Mouse (Mus musculus) heart, embryonic 12.5 days (tissue): ENCODE results near the gene Vmn2r30. TPM values are rescaled to one million over a fixed set of nuclear protein-coding genes. Genes with fewer than 3 reads are reported as not detected.
"Not testable (repeated sequence)": the region's sequence is repeated elsewhere in the genome, so short reads cannot be mapped to it uniquely, and the experiment has no call there.

Source experiments
- ATAC-seq: fragments of 200-750 bp; cut with Nextera tagmentation; 2 replicates; pipeline ENCODE4 v1.8.0; 2017; ENCODE audit warnings: moderate TSS enrichment, moderate library complexity; ENCODE audit not compliant: insufficient number of reproducible peaks, low FRiP score
- H3K27ac ChIP-seq: fragments of 300-500 bp; sonication (generic); 2 replicates; pipeline ENCODE4 v1.5.1; 2016; ENCODE audit warnings: mild to moderate bottlenecking, moderate library complexity; ENCODE audit not compliant: poor library complexity, severe bottlenecking
- H3K27me3 ChIP-seq: fragments of 300-500 bp; sonication (generic); replicated peaks from 2 replicates; pipeline ENCODE4 v1.6.1; 2016; ENCODE audit warnings: mild to moderate bottlenecking, moderate library complexity
- H3K36me3 ChIP-seq: fragments of 300-500 bp; sonication (generic); 2 replicates; pipeline ENCODE4 v1.6.1; 2016; ENCODE audit warnings: mild to moderate bottlenecking, moderate library complexity
- H3K4me1 ChIP-seq: fragments of 300-500 bp; sonication (generic); replicated peaks from 2 replicates; pipeline ENCODE4 v1.6.1; 2016; ENCODE audit warnings: mild to moderate bottlenecking
- H3K4me2 ChIP-seq: fragments of 300-500 bp; sonication (generic); 2 replicates; pipeline ENCODE4 v1.6.1; 2016; ENCODE audit warnings: mild to moderate bottlenecking, moderate library complexity
- H3K4me3 ChIP-seq: fragments of 300-500 bp; sonication (generic); 2 replicates; pipeline ENCODE4 v1.5.1; 2016; ENCODE audit warnings: mild to moderate bottlenecking
- H3K9ac ChIP-seq: fragments of 300-500 bp; sonication (generic); 2 replicates; pipeline ENCODE4 v1.6.1; 2016; ENCODE audit warnings: mild to moderate bottlenecking, moderate library complexity
- H3K9me3 ChIP-seq: fragments of 300-500 bp; sonication (generic); replicated peaks from 2 replicates; pipeline ENCODE4 v1.6.1; 2016; ENCODE audit warnings: mild to moderate bottlenecking, moderate library complexity
- WGBS: fragments of 180-500 bp; shearing (Covaris S2); methylation state at CpG from one replicate; pipeline ENCODE4 v1.1.7; 2016; 5-methylcytosine and 5-hydroxymethylcytosine counted together
- microRNA-seq: library from miRNA; unstranded; fragments of <30 nt; microRNA quantifications from one replicate; pipeline ENCODE4, GENCODE M21; 2017
- polyA plus RNA-seq: library from polyadenylated mRNA; unstranded; fragments of >200 nt; fragmentation: Nextera tagmentation; extraction: Ambion mirVana; gene quantifications from 2 replicates; pipeline ENCODE4 v1.2.1, GENCODE M21; 2016

Gene Vmn2r30
- not detected in 2 replicates for polyA plus RNA-seq

- not testable (repeated sequence) for H3K9me3 ChIP-seq, H3K27ac ChIP-seq, H3K9ac ChIP-seq, H3K4me1 ChIP-seq, ATAC-seq, H3K4me2 ChIP-seq, H3K27me3 ChIP-seq, H3K4me3 ChIP-seq, H3K36me3 ChIP-seq
- WGBS, result 60% methylated on average over 1 of the region's 1 CpGs
These were observed at the start of gene Vmn2r30 for GRCm38 (mm10) chr7:7337509-7337908. Gene Vmn2r30 (minus strand): TSS chr7:7337609.

GRCm38 (mm10) chr7:7374431-7374830, 37.0 kb upstream of the Vmn2r30 start, which contains the start of gene Gm45783:
Gene Gm45783 (minus strand): TSS chr7:7374573.
- H3K4me2 ChIP-seq, result peak within 1 kb of the TSS; percentile 7; the same call in 1 of the 2 replicates
- H3K4me3 ChIP-seq, H3K4me1 ChIP-seq, H3K27ac ChIP-seq, ATAC-seq, H3K9ac ChIP-seq, H3K27me3 ChIP-seq, H3K36me3 ChIP-seq, H3K9me3 ChIP-seq: not testable (repeated sequence)
- WGBS, result 41% methylated on average over 12 of the region's 12 CpGs

- no peak overlapping the region for H3K4me3 ChIP-seq
- peaks cover 47% of the 10 kb centered on the region for H3K36me3 ChIP-seq
- WGBS, result 82% methylated on average over 16 of the region's 16 CpGs
These were observed 41.8 kb downstream of the Vmn2r30 start for GRCm38 (mm10) chr7:7295595-7295994.

GRCm38 (mm10) chr7:7281383-7281782, 56.0 kb downstream of the Vmn2r30 start:
- Histone ChIP-seq H3K27ac (no peak overlapping the region), H3K4me3 (no peak overlapping the region), H3K9ac (no peak overlapping the region), H3K4me2 (no peak overlapping the region), H3K4me1 (no peaks in the 10 kb centered on the region), H3K9me3 (peaks cover 4% of the 10 kb centered on the region), H3K27me3 (no peaks in the 10 kb centered on the region), H3K36me3 (peaks cover 31% of the 10 kb centered on the region)
- WGBS, result 65% methylated on average over 1 of the region's 1 CpGs
- no peak for ATAC-seq

More at GRCm38 (mm10) chr7:7295595-7295994, 41.8 kb downstream of the Vmn2r30 start:
- ATAC-seq, result no peak
- Histone ChIP-seq H3K4me2 (no peak overlapping the region), H3K9me3 (no peaks in the 10 kb centered on the region), H3K27ac (no peak overlapping the region), H3K9ac (no peak overlapping the region), H3K4me1 (peaks cover 6% of the 10 kb centered on the region), H3K27me3 (no peaks in the 10 kb centered on the region)

GRCm38 (mm10) chr7:7277966-7278567, 59.3 kb downstream of the Vmn2r30 start, which contains the start of gene Gm45844:
Gene Gm45844 (minus strand): TSS chr7:7278289.
- H3K9me3 ChIP-seq, H3K27ac ChIP-seq, H3K27me3 ChIP-seq, H3K4me1 ChIP-seq, H3K36me3 ChIP-seq: not testable (repeated sequence)
- 46% methylated on average over 45 of the region's 45 CpGs for WGBS
- peak; percentile 100 for ATAC-seq
- Histone ChIP-seq H3K9ac (0 out of 2 replicates have a peak within 1 kb of the TSS, but pooled peaks have one; percentile 0), H3K4me2 (peak within 1 kb of the TSS; percentile 22), H3K4me3 (peak within 1 kb of the TSS; percentile 31)

- ATAC-seq, H3K27me3 ChIP-seq, H3K27ac ChIP-seq, H3K36me3 ChIP-seq, H3K4me1 ChIP-seq, H3K9me3 ChIP-seq: not testable (repeated sequence)
- Histone ChIP-seq H3K4me2 (peak overlapping the region; percentile 22), H3K9ac (0 out of 2 replicates have a peak overlapping the region, but pooled peaks have one; percentile 0), H3K4me3 (peak overlapping the region; percentile 31)
- WGBS, result 55% methylated on average over 24 of the region's 24 CpGs
These were observed 59.9 kb downstream of the Vmn2r30 start for GRCm38 (mm10) chr7:7277556-7277955.

Small RNA genes within 50 kb of the gene (microRNA-seq; reads per million reads assigned to microRNA genes)
- not detected for gene Mir5620

Other genes with a start within 250 kb of the Vmn2r30 start
- 6.1 and 7.8 TPM in 2 replicates for gene Zfp954, start 216.1 kb downstream of the Vmn2r30 start, polyA plus RNA-seq
- 0.99 and 1.1 TPM in 2 replicates for gene Zfp773, start 200.9 kb downstream of the Vmn2r30 start, polyA plus RNA-seq
- 0.96 and 1.8 TPM in 2 replicates for gene Zfp418, start 166.3 kb downstream of the Vmn2r30 start, polyA plus RNA-seq
- 4.9 and 5.1 TPM in 2 replicates for gene Zfp772, start 127.6 kb downstream of the Vmn2r30 start, polyA plus RNA-seq
- gene Vmn2r29, start 90.3 kb downstream of the Vmn2r30 start, polyA plus RNA-seq, result 0.08 and 0.24 TPM in 2 replicates
- 1.4 and 2.6 TPM in 2 replicates for gene Gm45844, start 59.3 kb downstream of the Vmn2r30 start, polyA plus RNA-seq
- gene Clcn4, start 36.8 kb downstream of the Vmn2r30 start, polyA plus RNA-seq, result 44.6 and 45.7 TPM in 2 replicates
- gene Gm45783, start 37.0 kb upstream of the Vmn2r30 start, polyA plus RNA-seq, result not detected in 2 replicates
- not detected in 2 replicates for gene Vmn2r31, start 62.1 kb upstream of the Vmn2r30 start, polyA plus RNA-seq
- not detected in 2 replicates for gene Vmn2r32, start 142.4 kb upstream of the Vmn2r30 start, polyA plus RNA-seq
- gene Vmn2r33, start 229.2 kb upstream of the Vmn2r30 start, polyA plus RNA-seq, result not detected in 2 replicates